In the genomic region with DNA sequence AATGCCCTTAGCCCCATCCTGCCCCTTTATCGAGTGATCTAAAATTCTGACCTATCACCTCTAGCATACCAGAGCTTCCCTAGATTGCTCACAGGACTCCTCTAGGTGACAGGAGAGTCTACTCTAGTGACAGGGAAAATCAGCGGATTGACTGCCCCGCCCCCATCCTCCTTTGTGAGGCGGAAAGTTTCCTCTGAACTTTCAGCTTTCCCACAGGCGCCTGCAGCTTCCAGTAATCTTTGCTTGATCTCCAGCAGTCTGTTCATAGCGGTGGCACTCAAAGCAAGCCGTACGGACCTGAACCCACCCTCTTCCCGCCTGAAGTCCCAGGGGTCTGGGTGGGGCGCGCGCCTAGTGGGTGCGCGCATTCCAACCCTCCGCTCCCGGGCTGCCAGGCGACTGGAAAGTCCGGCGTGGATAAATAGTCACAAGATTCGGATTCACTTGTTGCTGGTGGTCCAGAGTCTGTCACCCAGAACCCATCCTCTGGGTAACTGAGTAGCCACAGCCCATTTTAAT, we compare ENCODE assay signal across 8 mouse cellular contexts. TPM values are rescaled to one million over a fixed set of nuclear protein-coding genes. Genes with fewer than 3 reads are reported as not detected.
DNase-seq lines count a peak whose midpoint lies in the region; ATAC-seq lines count a peak whose summit lies in the region.

No protein-coding gene starts in this region.

- 0 out of 2 replicates have a peak, but pooled peaks cover 2% of the 10 kb centered on the region for H3K27me3 ChIP-seq in embryonic facial prominence, embryonic 12.5 days
- no peaks in the 10 kb centered on the region for H3K27me3 ChIP-seq in heart, embryonic 12.5 days (replicated peaks)
- no peaks in the 10 kb centered on the region for H3K27me3 ChIP-seq in kidney, embryonic 14.5 days (ENCODE audit: control insufficient read depth, insufficient read depth, low read length)
- H3K27me3 ChIP-seq in stomach, embryonic 14.5 days (ENCODE audit: control insufficient read depth, insufficient read depth, low read length): no peaks in the 10 kb centered on the region

- peak overlapping the region; percentile 85 for H3K27ac ChIP-seq in embryonic facial prominence, embryonic 12.5 days
- H3K27ac ChIP-seq in heart, embryonic 12.5 days (ENCODE audit: poor library complexity, severe bottlenecking): peak overlapping the region; percentile 86
- H3K27ac ChIP-seq in kidney, embryonic 14.5 days (ENCODE audit: low read depth, low read length): peak overlapping the region; percentile 92
- peak overlapping the region; percentile 91 for H3K27ac ChIP-seq in stomach, embryonic 14.5 days (ENCODE audit: low read length)

- H3K9me3 ChIP-seq in embryonic facial prominence, embryonic 12.5 days: no peaks in the 10 kb centered on the region
- no peaks in the 10 kb centered on the region for H3K9me3 ChIP-seq in heart, embryonic 12.5 days (replicated peaks)
- H3K9me3 ChIP-seq in kidney, embryonic 14.5 days (ENCODE audit: control insufficient read depth, low read length): no peaks in the 10 kb centered on the region
- H3K9me3 ChIP-seq in stomach, embryonic 14.5 days (ENCODE audit: control insufficient read depth, low read depth, low read length): no peaks in the 10 kb centered on the region

- H3K9ac ChIP-seq in embryonic facial prominence, embryonic 12.5 days: peak overlapping the region; percentile 53
- peak overlapping the region; percentile 66 for H3K9ac ChIP-seq in heart, embryonic 12.5 days
- H3K9ac ChIP-seq in kidney, embryonic 14.5 days (ENCODE audit: low read depth, low read length): peak overlapping the region; percentile 52; the same call in 1 of the 2 replicates
- peak overlapping the region; percentile 34; the same call in 1 of the 2 replicates for H3K9ac ChIP-seq in stomach, embryonic 14.5 days (replicated peaks; ENCODE audit: low read depth, low read length)

- peak overlapping the region; percentile 87 for H3K4me2 ChIP-seq in embryonic facial prominence, embryonic 12.5 days (replicated peaks)
- peak overlapping the region; percentile 90 for H3K4me2 ChIP-seq in heart, embryonic 12.5 days
- peak overlapping the region; percentile 53 for H3K4me2 ChIP-seq in kidney, embryonic 14.5 days (replicated peaks; ENCODE audit: low read depth, low read length)
- H3K4me2 ChIP-seq in stomach, embryonic 14.5 days (replicated peaks; ENCODE audit: low read depth, low read length): peak overlapping the region; percentile 54

- DNase-seq in spleen, postnatal 4 days (ENCODE audit: low spot score in 2 of 2): peak; percentile 28 to 63
- no peak for DNase-seq in spleen, adult 12 weeks (ENCODE audit: low spot score)
- peak; percentile 85 for DNase-seq in lung, postnatal 14 days
- no peak for DNase-seq in layer of hippocampus, adult 11-12 months (ENCODE audit: low spot score)

- peaks cover 27% of the 10 kb centered on the region for H3K36me3 ChIP-seq in embryonic facial prominence, embryonic 12.5 days
- peaks cover 24% of the 10 kb centered on the region for H3K36me3 ChIP-seq in heart, embryonic 12.5 days
- H3K36me3 ChIP-seq in kidney, embryonic 14.5 days (ENCODE audit: control insufficient read depth, insufficient read depth, low read length): peaks cover 25% of the 10 kb centered on the region
- peaks cover 17% of the 10 kb centered on the region for H3K36me3 ChIP-seq in stomach, embryonic 14.5 days (ENCODE audit: control insufficient read depth, insufficient read depth, low read length)

- under 1% methylated on average over 20 of the region's 20 CpGs for WGBS in embryonic facial prominence, embryonic 12.5 days
- 1% methylated on average over 20 of the region's 20 CpGs for WGBS in heart, embryonic 12.5 days
- WGBS in kidney, embryonic 14.5 days: 1% methylated on average over 20 of the region's 20 CpGs
- under 1% methylated on average over 20 of the region's 20 CpGs for WGBS in stomach, embryonic 14.5 days

- peak overlapping the region; percentile 44 for H3K4me3 ChIP-seq in embryonic facial prominence, embryonic 12.5 days
- peak overlapping the region; percentile 55 for H3K4me3 ChIP-seq in heart, embryonic 12.5 days
- peak overlapping the region; percentile 41 for H3K4me3 ChIP-seq in kidney, embryonic 14.5 days (ENCODE audit: low read length)
- peak overlapping the region; percentile 37 for H3K4me3 ChIP-seq in stomach, embryonic 14.5 days (ENCODE audit: low read depth, low read length)

- peak; percentile 74 for ATAC-seq in embryonic facial prominence, embryonic 12.5 days (ENCODE audit: insufficient number of reproducible peaks, insufficient read depth, low FRiP score, low TSS enrichment)
- peak; percentile 63 for ATAC-seq in heart, embryonic 12.5 days (ENCODE audit: insufficient number of reproducible peaks, low FRiP score)
- peak; percentile 82 for ATAC-seq in kidney, embryonic 14.5 days (ENCODE audit: low FRiP score, low TSS enrichment)
- ATAC-seq in stomach, embryonic 14.5 days (ENCODE audit: insufficient number of reproducible peaks, insufficient read depth, low FRiP score, low read depth): peak; percentile 84

- H3K4me1 ChIP-seq in embryonic facial prominence, embryonic 12.5 days: peaks cover 21% of the 10 kb centered on the region
- peaks cover 27% of the 10 kb centered on the region for H3K4me1 ChIP-seq in heart, embryonic 12.5 days (replicated peaks)
- peaks cover 17% of the 10 kb centered on the region for H3K4me1 ChIP-seq in kidney, embryonic 14.5 days (ENCODE audit: control insufficient read depth, insufficient read depth, low read length)
- H3K4me1 ChIP-seq in stomach, embryonic 14.5 days (ENCODE audit: control insufficient read depth, insufficient read depth, low read length): peaks cover 14% of the 10 kb centered on the region; the same call in 1 of the 2 replicates

RNA-seq across cellular contexts. Expression of gene Lamb2, which starts 0.8 kb away (rescaled TPM):
- polyA plus RNA-seq in embryonic facial prominence, embryonic 12.5 days (2016; fragmentation: Nextera tagmentation; extraction: Ambion mirVana): 51.3 and 58.5 TPM in 2 replicates
- 67.2 and 68.6 TPM in 2 replicates for polyA plus RNA-seq in heart, embryonic 12.5 days (2016; fragmentation: Nextera tagmentation; extraction: Ambion mirVana)
- 21.5 and 31.9 TPM in 2 replicates for polyA plus RNA-seq in kidney, embryonic 14.5 days (2014; fragmentation: Nextera tagmentation; extraction: Ambion mirVana)
- polyA plus RNA-seq in stomach, embryonic 14.5 days (2014; fragmentation: Nextera tagmentation; extraction: Ambion mirVana): 38.7 and 43.7 TPM in 2 replicates

RNA-seq across cellular contexts. Expression of gene Usp19, which starts 11.7 kb away (rescaled TPM):
- 99.0 and 102 TPM in 2 replicates for polyA plus RNA-seq in embryonic facial prominence, embryonic 12.5 days (2016; fragmentation: Nextera tagmentation; extraction: Ambion mirVana)
- polyA plus RNA-seq in heart, embryonic 12.5 days (2016; fragmentation: Nextera tagmentation; extraction: Ambion mirVana): 78.0 and 84.2 TPM in 2 replicates
- 45.4 and 69.4 TPM in 2 replicates for polyA plus RNA-seq in kidney, embryonic 14.5 days (2014; fragmentation: Nextera tagmentation; extraction: Ambion mirVana)
- 49.5 and 54.4 TPM in 2 replicates for polyA plus RNA-seq in stomach, embryonic 14.5 days (2014; fragmentation: Nextera tagmentation; extraction: Ambion mirVana)

RNA-seq across cellular contexts. Expression of gene Klhdc8b, which starts 17.3 kb away (rescaled TPM):
- polyA plus RNA-seq in embryonic facial prominence, embryonic 12.5 days (2016; fragmentation: Nextera tagmentation; extraction: Ambion mirVana): 44.5 and 46.0 TPM in 2 replicates
- 96.5 and 99.1 TPM in 2 replicates for polyA plus RNA-seq in heart, embryonic 12.5 days (2016; fragmentation: Nextera tagmentation; extraction: Ambion mirVana)
- polyA plus RNA-seq in kidney, embryonic 14.5 days (2014; fragmentation: Nextera tagmentation; extraction: Ambion mirVana): 21.6 and 22.9 TPM in 2 replicates
- 64.0 and 64.9 TPM in 2 replicates for polyA plus RNA-seq in stomach, embryonic 14.5 days (2014; fragmentation: Nextera tagmentation; extraction: Ambion mirVana)

RNA-seq across cellular contexts. Expression of gene Ccdc71, which starts 18.4 kb away (rescaled TPM):
- polyA plus RNA-seq in embryonic facial prominence, embryonic 12.5 days (2016; fragmentation: Nextera tagmentation; extraction: Ambion mirVana): 53.1 and 58.3 TPM in 2 replicates
- 39.1 and 39.2 TPM in 2 replicates for polyA plus RNA-seq in heart, embryonic 12.5 days (2016; fragmentation: Nextera tagmentation; extraction: Ambion mirVana)
- polyA plus RNA-seq in kidney, embryonic 14.5 days (2014; fragmentation: Nextera tagmentation; extraction: Ambion mirVana): 50.7 and 54.7 TPM in 2 replicates
- polyA plus RNA-seq in stomach, embryonic 14.5 days (2014; fragmentation: Nextera tagmentation; extraction: Ambion mirVana): 48.2 and 49.9 TPM in 2 replicates

RNA-seq across cellular contexts. Expression of gene Qars, which starts 28.8 kb away (rescaled TPM):
- 110 and 115 TPM in 2 replicates for polyA plus RNA-seq in embryonic facial prominence, embryonic 12.5 days (2016; fragmentation: Nextera tagmentation; extraction: Ambion mirVana)
- polyA plus RNA-seq in heart, embryonic 12.5 days (2016; fragmentation: Nextera tagmentation; extraction: Ambion mirVana): 70.1 and 73.1 TPM in 2 replicates
- 99.1 and 117 TPM in 2 replicates for polyA plus RNA-seq in kidney, embryonic 14.5 days (2014; fragmentation: Nextera tagmentation; extraction: Ambion mirVana)
- 113 and 114 TPM in 2 replicates for polyA plus RNA-seq in stomach, embryonic 14.5 days (2014; fragmentation: Nextera tagmentation; extraction: Ambion mirVana)

Comparison
In these comparisons a context has a peak if more than half of its experiments do, and no peak if none do; other contexts are left out.
1. DNase-seq: peak in spleen, postnatal 4 days (2 of 2) and lung, postnatal 14 days (single experiment); none in spleen, adult 12 weeks (single experiment) and layer of hippocampus, adult 11-12 months (single experiment).
2. Peak in every context shown above with its lines, with median percentiles within 50 percentile points of each other: ATAC-seq, H3K27ac ChIP-seq, H3K4me2 ChIP-seq, H3K4me3 ChIP-seq and H3K9ac ChIP-seq.